In genomic region chr16:24900241-24900796, GRCm38 (mm10) we compare ENCODE assay signal across 18 mouse cellular contexts.
DNase-seq lines count a peak whose midpoint lies in the region; ATAC-seq and TF ChIP-seq lines count a peak whose summit lies in the region.
"Had no signal": no experiment of that assay in that cellular context is flagged by ENCODE, and none has a peak within 500 bp of the region (broad histone marks: within the 10 kb centered on the region; RNA-seq: fewer than 3 reads in every experiment).

No protein-coding gene starts in this region.

- H3K27ac ChIP-seq in kidney, postnatal 0 days = 0 out of 2 replicates have a peak overlapping the region, but pooled peaks have one; percentile 14
- H3K27ac ChIP-seq in stomach, embryonic 16.5 days (ENCODE audit: low read length) = peak overlapping the region; percentile 29; the same call in 1 of the 2 replicates
- H3K27ac ChIP-seq in stomach, postnatal 0 days (replicated peaks) = no peak overlapping the region
- no peak overlapping the region for H3K27ac ChIP-seq in midbrain, embryonic 15.5 days
- H3K27ac ChIP-seq: left cerebral cortex, adult 2 months; limb, embryonic 13.5 days; macrophage; midbrain, embryonic 13.5 days had no signal

- H3K9ac ChIP-seq in kidney, postnatal 0 days (ENCODE audit: low read depth, low read length) = no peak overlapping the region
- H3K9ac ChIP-seq in stomach, embryonic 16.5 days (ENCODE audit: low read length) = no peak overlapping the region
- no peak overlapping the region for H3K9ac ChIP-seq in stomach, postnatal 0 days (ENCODE audit: low read length)
- no peak overlapping the region for H3K9ac ChIP-seq in midbrain, embryonic 15.5 days
- H3K9ac ChIP-seq: limb, embryonic 13.5 days; midbrain, embryonic 13.5 days had no signal

- 22% methylated on average over 2 of the region's 2 CpGs for WGBS in kidney, postnatal 0 days
- 47% methylated on average over 2 of the region's 2 CpGs for WGBS in stomach, embryonic 16.5 days
- WGBS in stomach, postnatal 0 days = 37% methylated on average over 2 of the region's 2 CpGs
- WGBS in midbrain, embryonic 15.5 days = 44% methylated on average over 2 of the region's 2 CpGs

- no peaks in the 10 kb centered on the region for H3K27me3 ChIP-seq in kidney, postnatal 0 days (ENCODE audit: insufficient read depth, low read length)
- H3K27me3 ChIP-seq in stomach, embryonic 16.5 days (ENCODE audit: control insufficient read depth, insufficient read depth, low read length) = no peaks in the 10 kb centered on the region
- no peaks in the 10 kb centered on the region for H3K27me3 ChIP-seq in stomach, postnatal 0 days (ENCODE audit: control insufficient read depth, insufficient read depth, low read length)
- no peaks in the 10 kb centered on the region for H3K27me3 ChIP-seq in midbrain, embryonic 15.5 days (replicated peaks)
- H3K27me3 ChIP-seq: CH12.LX; limb, embryonic 13.5 days; midbrain, embryonic 13.5 days had no signal

- no peaks in the 10 kb centered on the region for H3K36me3 ChIP-seq in kidney, postnatal 0 days (ENCODE audit: insufficient read depth, low read length)
- H3K36me3 ChIP-seq in stomach, embryonic 16.5 days (ENCODE audit: control insufficient read depth, insufficient read depth, low read length) = no peaks in the 10 kb centered on the region
- H3K36me3 ChIP-seq in stomach, postnatal 0 days (ENCODE audit: control insufficient read depth, insufficient read depth, low read length) = no peaks in the 10 kb centered on the region
- no peaks in the 10 kb centered on the region for H3K36me3 ChIP-seq in midbrain, embryonic 15.5 days (replicated peaks)
- H3K36me3 ChIP-seq: limb, embryonic 13.5 days; midbrain, embryonic 13.5 days had no signal

- TF ChIP-seq EP300 in stomach, postnatal 0 days (optimal IDR thresholded peaks at IDR 0.05) = no peak

- TF ChIP-seq CTCF in kidney, postnatal 0 days (IDR thresholded peaks at IDR 0.05; ENCODE audit: low read depth) = no peak
- TF ChIP-seq CTCF in stomach, postnatal 0 days (IDR thresholded peaks at IDR 0.05; ENCODE audit: low read depth) = no peak

- peaks cover 26% of the 10 kb centered on the region for H3K4me1 ChIP-seq in kidney, postnatal 0 days (replicated peaks; ENCODE audit: insufficient read depth, low read length)
- peaks cover 20% of the 10 kb centered on the region for H3K4me1 ChIP-seq in stomach, embryonic 16.5 days (ENCODE audit: control insufficient read depth, insufficient read depth, low read length)
- H3K4me1 ChIP-seq in stomach, postnatal 0 days (replicated peaks; ENCODE audit: control insufficient read depth, insufficient read depth) = no peaks in the 10 kb centered on the region; the same call in 1 of the 2 replicates
- H3K4me1 ChIP-seq in midbrain, embryonic 15.5 days = no peaks in the 10 kb centered on the region

- no peak overlapping the region for H3K4me2 ChIP-seq in kidney, postnatal 0 days (ENCODE audit: low read length)
- H3K4me2 ChIP-seq in stomach, embryonic 16.5 days (ENCODE audit: low read depth, low read length) = no peak overlapping the region
- H3K4me2 ChIP-seq in stomach, postnatal 0 days (replicated peaks; ENCODE audit: low read depth) = no peak overlapping the region
- H3K4me2 ChIP-seq in midbrain, embryonic 15.5 days = no peak overlapping the region
- H3K4me2 ChIP-seq: limb, embryonic 13.5 days; midbrain, embryonic 13.5 days had no signal

- no peak overlapping the region for H3K4me3 ChIP-seq in kidney, postnatal 0 days (replicated peaks; ENCODE audit: low read depth, low read length)
- no peak overlapping the region for H3K4me3 ChIP-seq in stomach, embryonic 16.5 days (replicated peaks; ENCODE audit: low read length)
- H3K4me3 ChIP-seq in stomach, postnatal 0 days (ENCODE audit: low read depth, low read length) = no peak overlapping the region
- H3K4me3 ChIP-seq in midbrain, embryonic 15.5 days = no peak overlapping the region
- H3K4me3 ChIP-seq: left cerebral cortex, adult 2 months; limb, embryonic 13.5 days; midbrain, embryonic 13.5 days had no signal

- no peak for ATAC-seq in kidney, postnatal 0 days (replicated peaks; ENCODE audit: low FRiP score, low read depth)
- ATAC-seq in stomach, embryonic 16.5 days (ENCODE audit: insufficient read depth, low FRiP score) = peak; percentile 58
- ATAC-seq in stomach, postnatal 0 days (ENCODE audit: low FRiP score, low TSS enrichment) = no peak
- no peak for ATAC-seq in midbrain, embryonic 15.5 days (replicated peaks)
- ATAC-seq: forebrain, embryonic 16.5 days; inflammation-experienced regulatory T-cells, adult 6 months; midbrain, embryonic 13.5 days had no signal

- intact Hi-C loops in heart, postnatal 14 days (cut with DNase I) = no loop called here

- H3K9me3 ChIP-seq in kidney, postnatal 0 days (replicated peaks; ENCODE audit: low read length) = no peaks in the 10 kb centered on the region
- no peaks in the 10 kb centered on the region for H3K9me3 ChIP-seq in stomach, embryonic 16.5 days (replicated peaks; ENCODE audit: control insufficient read depth, low read length)
- no peaks in the 10 kb centered on the region for H3K9me3 ChIP-seq in stomach, postnatal 0 days (ENCODE audit: control insufficient read depth, low read length)
- H3K9me3 ChIP-seq in midbrain, embryonic 15.5 days = no peaks in the 10 kb centered on the region
- H3K9me3 ChIP-seq: limb, embryonic 13.5 days; midbrain, embryonic 13.5 days had no signal

- peak; percentile 75 for DNase-seq in heart, adult 11 months
- DNase-seq in heart, postnatal 14 days = no peak
- DNase-seq in kidney, postnatal 0 days (ENCODE audit: low spot score) = peak; percentile 80
- DNase-seq in kidney, adult 11 months = no peak
- no peak for DNase-seq in stomach, postnatal 0 days (ENCODE audit: low spot score)
- peak; percentile 9 for DNase-seq in yolk sac, embryonic 10.5 days (ENCODE audit: low spot score)
- DNase-seq: cerebellum, postnatal 36 days; right cerebral cortex, postnatal 14 days; thymus, adult 18-20 months had no signal

Comparison
In these comparisons a context has a peak if more than half of its experiments do, and no peak if none do; other contexts are left out.
1. DNase-seq: peak in heart, adult 11 months (single experiment), kidney, postnatal 0 days (single experiment) and yolk sac, embryonic 10.5 days (single experiment); none in heart, postnatal 14 days (0 of 2), kidney, adult 11 months (single experiment) and stomach, postnatal 0 days (single experiment).
2. H3K27ac ChIP-seq: peak in kidney, postnatal 0 days (single experiment) and stomach, embryonic 16.5 days (single experiment); none in stomach, postnatal 0 days (single experiment) and midbrain, embryonic 15.5 days (single experiment).